Mouse (Mus musculus) megakaryocyte, embryonic 14.5 days (primary cell): Measurements from ENCODE around the gene Ncaph2. TPM values are rescaled to one million over a fixed set of nuclear protein-coding genes. Genes with fewer than 3 reads are reported as not detected.

Experiments
- H3K27me3 ChIP-seq: replicated peaks from 2 replicates; pipeline ENCODE3; 2012; ENCODE audit warnings: inconsistent platforms
- H3K36me3 ChIP-seq: replicated peaks from 2 replicates; pipeline ENCODE3; 2012; ENCODE audit warnings: low read length, inconsistent platforms, mixed read lengths
- H3K4me1 ChIP-seq: 2 replicates; pipeline ENCODE4 v1.6.1; 2012; ENCODE audit warnings: inconsistent platforms
- H3K4me3 ChIP-seq: replicated peaks from 2 replicates; pipeline ENCODE3; 2012; ENCODE audit warnings: moderate library complexity, mild to moderate bottlenecking, inconsistent platforms
- H3K9me3 ChIP-seq: 2 replicates; pipeline ENCODE4 v1.6.1; 2012; ENCODE audit warnings: inconsistent platforms
- FLI1 ChIP-seq: IDR thresholded peaks from 2 replicates; pipeline ENCODE4 v1.6.1; 2012; ENCODE audit warnings: low read length, inconsistent platforms, mixed read lengths
- GATA1 ChIP-seq: IDR thresholded peaks from 3 replicates; pipeline ENCODE4 v1.6.1; 2012; ENCODE audit warnings: mixed read lengths, low read length, inconsistent platforms, borderline replicate concordance
- polyA plus RNA-seq: library from polyadenylated mRNA; stranded (reverse); fragments of >175 nt; gene quantifications from 2 replicates; pipeline ENCODE4 v1.2.3, GENCODE M21; 2012; ENCODE audit warnings: low replicate concordance; ENCODE audit not compliant: insufficient read depth

The Ncaph2 gene
- polyA plus RNA-seq, 1 experiment = 44.6 TPM

GRCm38 (mm10) chr15:89404831-89405623, 49.5 kb downstream of the Ncaph2 start:
- Histone ChIP-seq H3K36me3 (no peaks in the 10 kb centered on the region), H3K4me3 (no peak overlapping the region), H3K27me3 (no peaks in the 10 kb centered on the region), H3K9me3 (peaks cover 38% of the 10 kb centered on the region), H3K4me1 (peaks cover 9% of the 10 kb centered on the region)
- TF ChIP-seq FLI1 (no peak), GATA1 (no peak)

GRCm38 (mm10) chr15:89406691-89407090, 51.2 kb downstream of the Ncaph2 start:
- TF ChIP-seq GATA1 (no peak), FLI1 (no peak)
- no peaks in the 10 kb centered on the region for H3K4me1 ChIP-seq
- H3K27me3 ChIP-seq = no peaks in the 10 kb centered on the region
- H3K9me3 ChIP-seq = peaks cover 45% of the 10 kb centered on the region
- H3K4me3 ChIP-seq = no peak overlapping the region
- no peaks in the 10 kb centered on the region for H3K36me3 ChIP-seq

- no peak for TF ChIP-seq GATA1
- TF ChIP-seq FLI1 = no peak
- Histone ChIP-seq H3K9me3 (peaks cover 38% of the 10 kb centered on the region), H3K4me3 (no peak within 1 kb of the TSS), H3K4me1 (no peaks in the 10 kb centered on the region), H3K27me3 (no peaks in the 10 kb centered on the region), H3K36me3 (no peaks in the 10 kb centered on the region)
These were observed 54.6 kb downstream of the Ncaph2 start, which contains the start of gene Syce3 for GRCm38 (mm10) chr15:89410118-89410517. TSS of gene Syce3 (minus strand) at chr15:89410503.

GRCm38 (mm10) chr15:89415282-89415681, 59.8 kb downstream of the Ncaph2 start:
- H3K36me3 ChIP-seq = peaks cover 41% of the 10 kb centered on the region
- no peaks in the 10 kb centered on the region for H3K27me3 ChIP-seq
- peaks cover 5% of the 10 kb centered on the region for H3K9me3 ChIP-seq
- TF ChIP-seq GATA1 = no peak
- no peak for TF ChIP-seq FLI1
- no peaks in the 10 kb centered on the region for H3K4me1 ChIP-seq
- H3K4me3 ChIP-seq = no peak overlapping the region

- Histone ChIP-seq H3K36me3 (peaks cover 90% of the 10 kb centered on the region), H3K27me3 (no peaks in the 10 kb centered on the region), H3K9me3 (no peaks in the 10 kb centered on the region), H3K4me1 (no peaks in the 10 kb centered on the region), H3K4me3 (no peak overlapping the region)
- TF ChIP-seq GATA1 (no peak), FLI1 (no peak)
These were observed 66.4 kb downstream of the Ncaph2 start for GRCm38 (mm10) chr15:89421938-89422337.

Other genes starting within 250 kb of the Ncaph2 start
- gene Tubgcp6, start 232.6 kb upstream of the Ncaph2 start, polyA plus RNA-seq = 12.5 and 18.5 TPM in 2 replicates
- 3.8 and 7.9 TPM in 2 replicates for gene Hdac10, start 227.0 kb upstream of the Ncaph2 start, polyA plus RNA-seq
- not detected in 2 replicates for gene Mapk12, start 215.0 kb upstream of the Ncaph2 start, polyA plus RNA-seq
- gene Mapk11, start 206.1 kb upstream of the Ncaph2 start, polyA plus RNA-seq = 0.29 TPM in 1 of 2 replicates, not detected in the other
- 71.6 and 100 TPM in 2 replicates for gene Plxnb2, start 174.9 kb upstream of the Ncaph2 start, polyA plus RNA-seq
- gene Dennd6b, start 159.2 kb upstream of the Ncaph2 start, polyA plus RNA-seq = 3.6 and 10.0 TPM in 2 replicates
- gene Ppp6r2, start 144.2 kb upstream of the Ncaph2 start, polyA plus RNA-seq = 20.7 and 31.2 TPM in 2 replicates
- gene Sbf1, start 40.4 kb upstream of the Ncaph2 start, polyA plus RNA-seq = 171 and 172 TPM in 2 replicates
- 4.0 TPM in 1 of 2 replicates, not detected in the other for gene Adm2, start 33.0 kb upstream of the Ncaph2 start, polyA plus RNA-seq
- not detected in 2 replicates for gene Miox, start 21.3 kb upstream of the Ncaph2 start, polyA plus RNA-seq
- gene Lmf2, start 60 bp upstream of the Ncaph2 start, polyA plus RNA-seq = 65.0 and 111 TPM in 2 replicates
- gene Sco2, start 18.1 kb downstream of the Ncaph2 start, polyA plus RNA-seq = 47.2 and 56.7 TPM in 2 replicates
- gene Tymp, start 21.3 kb downstream of the Ncaph2 start, polyA plus RNA-seq = 0.41 and 6.8 TPM in 2 replicates
- 16.5 and 19.6 TPM in 2 replicates for gene Odf3b, start 23.6 kb downstream of the Ncaph2 start, polyA plus RNA-seq
- 0.07 TPM in 1 of 2 replicates, not detected in the other for gene Klhdc7b, start 29.2 kb downstream of the Ncaph2 start, polyA plus RNA-seq
- not detected in 2 replicates for gene Syce3, start 54.8 kb downstream of the Ncaph2 start, polyA plus RNA-seq
- 0.31 TPM in 1 of 2 replicates, not detected in the other for gene Cpt1b, start 70.1 kb downstream of the Ncaph2 start, polyA plus RNA-seq
- gene C730034F03Rik, start 73.9 kb downstream of the Ncaph2 start, polyA plus RNA-seq = not detected in 2 replicates
- 0.13 and 0.50 TPM in 2 replicates for gene Gm44502, start 74.0 kb downstream of the Ncaph2 start, polyA plus RNA-seq
- gene Chkb, start 74.2 kb downstream of the Ncaph2 start, polyA plus RNA-seq = 27.6 and 63.0 TPM in 2 replicates
- not detected in 2 replicates for gene Mapk8ip2, start 98.2 kb downstream of the Ncaph2 start, polyA plus RNA-seq
- gene Arsa, start 121.7 kb downstream of the Ncaph2 start, polyA plus RNA-seq = 82.1 and 91.3 TPM in 2 replicates
- gene Shank3, start 143.9 kb downstream of the Ncaph2 start, polyA plus RNA-seq = 37.4 and 85.0 TPM in 2 replicates
- gene Acr, start 212.6 kb downstream of the Ncaph2 start, polyA plus RNA-seq = 0.49 and 3.0 TPM in 2 replicates
- gene Rabl2, start 236.2 kb downstream of the Ncaph2 start, polyA plus RNA-seq = 15.1 TPM in 1 of 2 replicates, not detected in the other